Mouse (Mus musculus) Patski (cell line): ENCODE data around the gene Tada2b. TPM values are rescaled to one million over a fixed set of nuclear protein-coding genes. Genes with fewer than 3 reads are reported as not detected.

Source experiments
- ATAC-seq: fragments of 100-300 bp; one replicate; pipeline ENCODE4 v1.8.0; 2021
- CTCF ChIA-PET: fragments of 350-600 bp; sonication (Branson Sonifier 250); formaldehyde crosslinking; loops from one replicate; lab custom pipeline; 2022; ENCODE audit warnings: inconsistent platforms; lab: Charles Lee
- POLR2A ChIA-PET: fragments of 350-600 bp; sonication (Branson Sonifier 250); formaldehyde crosslinking; loops from one replicate; lab custom pipeline; 2022; ENCODE audit warnings: antibody characterized with exemption, inconsistent platforms; lab: Charles Lee
- DNase-seq: peaks from one replicate; pipeline ENCODE4 v3.0.0-alpha.2; 2011; ENCODE audit warnings: low read depth, low spot score
- H3K27me3 ChIP-seq: fragments of 371-371 bp; one replicate; pipeline ENCODE4 v1.5.1; 2021
- CTCF ChIP-seq: fragments of 100-300 bp; IDR thresholded peaks from one replicate; pipeline ENCODE4 v1.5.1; 2021
- in situ Hi-C: fragments of 300-500 bp; cut with MboI; formaldehyde crosslinking; loops from 3 replicates; pipeline ENCODE4 v1.11.1; 2018; ENCODE audit warnings: low pct_unique_long_range_greater_than_20kb, mixed read lengths
- polyA plus RNA-seq: library from polyadenylated mRNA; unstranded; gene quantifications from one replicate; pipeline ENCODE4 v1.2.3, GENCODE M21; 2021

The Tada2b gene
- polyA plus RNA-seq, 1 experiment from 2014 or later: 27.2 TPM

DNA sequence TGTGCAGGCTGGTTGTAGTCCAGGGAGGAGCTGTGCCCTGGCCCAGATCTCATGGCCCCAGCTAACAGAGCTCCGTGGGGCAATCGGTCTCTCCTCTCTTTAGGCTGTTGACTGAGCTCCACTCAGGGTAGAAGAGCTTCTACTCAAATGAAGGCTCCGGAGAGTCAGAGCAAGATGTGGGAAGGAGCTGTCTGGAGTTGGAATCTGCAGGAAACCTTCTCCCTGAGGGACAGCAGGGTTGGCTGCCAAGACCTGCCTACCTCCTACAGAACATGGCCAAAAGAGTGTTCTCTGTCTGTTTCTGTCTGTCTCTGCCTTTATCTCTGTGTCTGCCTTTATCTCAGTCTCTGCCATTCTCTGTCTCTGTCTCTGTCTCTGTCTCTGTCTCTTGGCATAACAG is 54.5 kb downstream of the Tada2b start:
- no peak for TF ChIP-seq CTCF
- no peak for ATAC-seq
- in situ Hi-C loops: no loop called here
- H3K27me3 ChIP-seq: no peaks in the 10 kb centered on the region
- ChIA-PET POLR2A (no interaction called here), CTCF (interaction anchor here (0.9 kb wide), 1 partner anchor 12 kb away, joined by 3 read pairs; no protein-coding TSS in a partner anchor)
- no peak for DNase-seq

- TF ChIP-seq CTCF: no peak
- DNase-seq: no peak
- ATAC-seq: no peak
- in situ Hi-C loops: no loop called here
- ChIA-PET CTCF (interaction anchor here (1.1 kb wide), 1 partner anchor 12 kb away, joined by 3 read pairs; no protein-coding TSS in a partner anchor), POLR2A (no interaction called here)
- no peaks in the 10 kb centered on the region for H3K27me3 ChIP-seq
These were observed 56.3 kb downstream of the Tada2b start for GRCm38 (mm10) chr5:36427831-36428230.

DNA sequence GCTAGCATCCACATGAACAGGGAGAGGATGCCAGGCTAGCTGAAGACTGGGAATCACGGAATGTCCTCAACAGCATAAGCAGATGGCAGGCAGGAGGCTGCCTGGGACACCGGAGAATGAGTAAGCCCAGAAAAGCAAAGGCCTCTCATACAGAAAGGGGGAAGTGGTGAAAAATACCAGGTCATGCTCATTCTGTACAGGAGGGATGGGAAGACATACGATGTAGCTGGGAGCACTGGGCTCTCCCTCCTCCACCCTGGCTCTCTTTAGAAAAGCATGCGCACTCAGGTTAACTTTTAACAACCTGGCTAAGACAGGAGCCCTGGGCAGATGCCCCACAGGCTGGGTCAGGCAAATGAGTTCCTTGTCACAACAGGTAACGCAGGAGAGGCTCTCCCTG is 57.7 kb downstream of the Tada2b start:
- TF ChIP-seq CTCF: no peak
- no peak for ATAC-seq
- ChIA-PET CTCF (interaction anchor here (1.4 kb wide), 1 partner anchor 10 kb away, joined by 3 read pairs; no protein-coding TSS in a partner anchor), POLR2A (no interaction called here)
- no peaks in the 10 kb centered on the region for H3K27me3 ChIP-seq
- DNase-seq: no peak
- in situ Hi-C loops: no loop called here

GRCm38 (mm10) chr5:36424676-36425075 is 59.4 kb downstream of the Tada2b start:
- ATAC-seq (no peak), DNase-seq (no peak)
- POLR2A ChIA-PET: no interaction called here
- CTCF ChIA-PET: no interaction called here
- in situ Hi-C loops: no loop called here
- no peak for TF ChIP-seq CTCF
- no peaks in the 10 kb centered on the region for H3K27me3 ChIP-seq

Other genes with a start within 250 kb of the Tada2b start
- gene Sorcs2, start 86.1 kb downstream of the Tada2b start, polyA plus RNA-seq: 9.9 TPM
- gene Grpel1, start 19.3 kb downstream of the Tada2b start, polyA plus RNA-seq: 47.0 TPM
- gene Ccdc96, start 303 bp upstream of the Tada2b start, polyA plus RNA-seq: 4.3 TPM
- gene Tbc1d14, start 109.0 kb upstream of the Tada2b start, polyA plus RNA-seq: 49.8 TPM
- 71.5 TPM for gene D5Ertd579e, start 211.7 kb upstream of the Tada2b start, polyA plus RNA-seq